ENCODE assay signal across 20 mouse cellular contexts in genomic region chr10:20274022-20274421, GRCm38 (mm10). TPM values are rescaled to one million over a fixed set of nuclear protein-coding genes. Genes with fewer than 3 reads are reported as not detected.
DNase-seq lines count a peak whose midpoint lies in the region; ATAC-seq lines count a peak whose summit lies in the region.
"Had no signal": no experiment of that assay in that cellular context is flagged by ENCODE, and none has a peak within 500 bp of the region (broad histone marks: within the 10 kb centered on the region; RNA-seq: fewer than 3 reads in every experiment).

No protein-coding gene starts in this region.

- peaks cover 7% of the 10 kb centered on the region; the same call in 1 of the 2 replicates for H3K4me1 ChIP-seq in heart, embryonic 15.5 days (replicated peaks)
- H3K4me1 ChIP-seq in liver, embryonic 15.5 days (replicated peaks): peaks cover 20% of the 10 kb centered on the region

- ATAC-seq in heart, embryonic 15.5 days (replicated peaks; ENCODE audit: insufficient number of reproducible peaks, insufficient read depth, low FRiP score, low read depth): peak; percentile 34; the same call in 1 of the 2 replicates
- ATAC-seq in erythroblast, adult 5-6 weeks (replicated peaks; ENCODE audit: low FRiP score, poor library complexity, severe bottlenecking): 0 out of 2 replicates have a peak, but pooled peaks have one; percentile 42
- ATAC-seq in liver, embryonic 15.5 days (ENCODE audit: insufficient read depth): peak; percentile 78
- ATAC-seq: inflammation-experienced regulatory T-cells, adult 6 months had no signal

- no peak overlapping the region for H3K9ac ChIP-seq in heart, embryonic 15.5 days
- H3K9ac ChIP-seq in liver, embryonic 15.5 days: no peak overlapping the region
- H3K9ac ChIP-seq: hindbrain, embryonic 13.5 days had no signal

- WGBS in heart, embryonic 15.5 days: 49% methylated on average over 9 of the region's 9 CpGs
- WGBS in liver, embryonic 15.5 days (ENCODE audit: insufficient replicate concordance): 22% methylated on average over 9 of the region's 9 CpGs

- DNase-seq in heart, postnatal 4 days: no peak
- DNase-seq in c-Kit-positive CD71-positive TER-119-negative erythroid progenitor cells, embryonic 14.5 days (ENCODE audit: low read depth): peak; percentile 67
- no peak for DNase-seq in left cerebral cortex, postnatal 14 days (ENCODE audit: low spot score in 2 of 2)
- no peak for DNase-seq in left cerebral cortex, adult 9 months (ENCODE audit: low spot score in 2 of 2)
- DNase-seq: adrenal gland, adult 2 months; cerebellum, adult 18-20 months; gastrocnemius, postnatal 14 days; kidney, adult 2 months; kidney, postnatal 14 days; left cerebral cortex, postnatal 4 days; lung, postnatal 36 days; right cerebral cortex, adult 18-20 months; thymus, postnatal 36 days had no signal

- no peaks in the 10 kb centered on the region for H3K9me3 ChIP-seq in heart, embryonic 15.5 days (replicated peaks)
- H3K9me3 ChIP-seq in liver, embryonic 15.5 days (replicated peaks): no peaks in the 10 kb centered on the region
- H3K9me3 ChIP-seq: hindbrain, embryonic 13.5 days; midbrain, embryonic 10.5 days had no signal

- H3K4me2 ChIP-seq in heart, embryonic 15.5 days: no peak overlapping the region
- H3K4me2 ChIP-seq in liver, embryonic 15.5 days: peak overlapping the region; percentile 6; the same call in 1 of the 2 replicates
- H3K4me2 ChIP-seq: hindbrain, embryonic 13.5 days had no signal

- no peaks in the 10 kb centered on the region for H3K36me3 ChIP-seq in heart, embryonic 15.5 days
- peaks cover 9% of the 10 kb centered on the region; the same call in 1 of the 2 replicates for H3K36me3 ChIP-seq in liver, embryonic 15.5 days (replicated peaks)
- H3K36me3 ChIP-seq: hindbrain, embryonic 13.5 days had no signal

- H3K27me3 ChIP-seq in heart, embryonic 15.5 days: no peaks in the 10 kb centered on the region
- H3K27me3 ChIP-seq in liver, embryonic 15.5 days: no peaks in the 10 kb centered on the region
- H3K27me3 ChIP-seq: hindbrain, embryonic 13.5 days had no signal

- no peak overlapping the region for H3K27ac ChIP-seq in heart, embryonic 15.5 days
- peak overlapping the region; percentile 61 for H3K27ac ChIP-seq in liver, embryonic 15.5 days (replicated peaks)
- H3K27ac ChIP-seq: hindbrain, embryonic 13.5 days had no signal

- H3K4me3 ChIP-seq in heart, embryonic 15.5 days: no peak overlapping the region
- H3K4me3 ChIP-seq in liver, embryonic 15.5 days (replicated peaks): no peak overlapping the region
- H3K4me3 ChIP-seq: erythroblast, embryonic 14.5 days; hindbrain, embryonic 13.5 days; midbrain, embryonic 10.5 days had no signal

- intact Hi-C loops in left cerebral cortex, postnatal 14 days (cut with DNase I): no loop called here

RNA-seq across cellular contexts. Expression of gene Bclaf1, which starts 38.2 kb away (rescaled TPM):
- 65.1 and 77.2 TPM in 2 replicates for polyA plus RNA-seq in heart, embryonic 15.5 days (2015; fragmentation: Nextera tagmentation; extraction: Ambion mirVana)
- total RNA-seq in heart, postnatal 4 days (2021): 100 to 1,000 TPM in 1 of 2 experiments, 10 to 100 TPM in 1; 99.6 to 107 TPM
- total RNA-seq in erythroblast, adult 5-6 weeks (2015; ENCODE audit: low replicate concordance): 70.5 and 83.8 TPM in 2 replicates
- 218 and 248 TPM in 2 replicates for total RNA-seq in erythroblast, adult 5-6 weeks (2017; ENCODE audit: low replicate concordance)
- polyA plus RNA-seq in liver, embryonic 15.5 days (2015; fragmentation: Nextera tagmentation; extraction: Ambion mirVana): 43.3 and 43.6 TPM in 2 replicates
- 100 to 1,000 TPM; 117 TPM for total RNA-seq in left cerebral cortex, postnatal 14 days (2021)
